ENCODE assay signal across 15 mouse cellular contexts in the genomic region with DNA sequence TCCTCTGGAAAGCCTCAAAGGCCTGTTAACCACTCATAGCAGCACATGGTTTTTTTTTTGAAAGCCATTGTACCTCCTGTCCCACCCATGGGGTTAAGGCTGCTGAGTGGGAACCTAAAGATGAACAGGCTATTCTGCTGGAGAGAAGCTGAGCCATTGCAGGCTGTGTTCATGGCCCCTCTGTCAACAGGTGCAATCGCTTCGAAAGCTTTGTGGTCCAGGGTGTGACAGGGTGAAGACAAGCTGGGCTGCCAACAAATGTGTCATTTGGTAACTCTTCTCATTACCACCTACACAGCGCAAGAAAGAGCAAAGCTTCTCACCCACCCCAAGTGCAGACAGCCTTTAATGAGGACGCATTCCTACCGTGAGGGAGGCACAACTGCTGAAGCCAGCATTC.
"Had no signal": no experiment of that assay in that cellular context is flagged by ENCODE, and none has a peak within 500 bp of the region (broad histone marks: within the 10 kb centered on the region; RNA-seq: fewer than 3 reads in every experiment).

No protein-coding gene starts in this region.

- H3K4me2 ChIP-seq: limb, embryonic 15.5 days; liver, embryonic 13.5 days; lung, embryonic 15.5 days; midbrain, embryonic 13.5 days; neural tube, embryonic 12.5 days; stomach, embryonic 15.5 days had no signal

- H3K27ac ChIP-seq: kidney, postnatal 0 days; limb, embryonic 15.5 days; liver, embryonic 13.5 days; lung, embryonic 15.5 days; midbrain, embryonic 13.5 days; neural tube, embryonic 12.5 days; stomach, embryonic 15.5 days had no signal

- H3K9me3 ChIP-seq: limb, embryonic 15.5 days; liver, embryonic 13.5 days; lung, embryonic 15.5 days; midbrain, embryonic 13.5 days; neural tube, embryonic 12.5 days; stomach, embryonic 15.5 days had no signal

- H3K4me1 ChIP-seq: limb, embryonic 15.5 days; liver, embryonic 13.5 days; midbrain, embryonic 13.5 days; neural tube, embryonic 12.5 days; stomach, embryonic 15.5 days had no signal

- DNase-seq: kidney, adult 11 months; kidney, adult 9 months; kidney, postnatal 36 days; layer of hippocampus, adult 9-11 months; layer of hippocampus, postnatal 36 days; liver, embryonic 13.5 days; liver, postnatal 0 days; lung, postnatal 14 days; right cerebral cortex, postnatal 14 days had no signal

- H3K4me3 ChIP-seq: limb, embryonic 15.5 days; liver, embryonic 13.5 days; lung, embryonic 15.5 days; midbrain, embryonic 13.5 days; neural tube, embryonic 12.5 days; stomach, embryonic 15.5 days had no signal

- H3K27me3 ChIP-seq: limb, embryonic 15.5 days; liver, embryonic 13.5 days; lung, embryonic 15.5 days; midbrain, embryonic 13.5 days; neural tube, embryonic 12.5 days; stomach, embryonic 15.5 days had no signal

- ATAC-seq: liver, postnatal 0 days; midbrain, embryonic 13.5 days had no signal

- H3K9ac ChIP-seq: limb, embryonic 15.5 days; liver, embryonic 13.5 days; liver, postnatal 0 days; lung, embryonic 15.5 days; midbrain, embryonic 13.5 days; neural tube, embryonic 12.5 days; stomach, embryonic 15.5 days had no signal

- H3K36me3 ChIP-seq: limb, embryonic 15.5 days; liver, embryonic 13.5 days; lung, embryonic 15.5 days; midbrain, embryonic 13.5 days; neural tube, embryonic 12.5 days; stomach, embryonic 15.5 days had no signal
